Mouse (Mus musculus): ENCODE measurements around the gene Usp35. TPM values are rescaled to one million over a fixed set of nuclear protein-coding genes. Genes with fewer than 3 reads are reported as not detected.

Usp35 gene
- polyA plus RNA-seq, 1 experiment = 22.9 TPM

GRCm38 (mm10) chr7:97355068-97355841 is 23.4 kb upstream of the Usp35 start:
- Histone ChIP-seq H3K27me3 (ENCODE audit: control insufficient read depth, insufficient read depth, low read length) (no peaks in the 10 kb centered on the region), H3K4me1 (replicated peaks; ENCODE audit: control insufficient read depth, insufficient read depth, low read length) (no peaks in the 10 kb centered on the region), H3K27ac (ENCODE audit: control insufficient read depth, insufficient read depth, low read length) (peak overlapping the region; percentile 66), H3K36me3 (ENCODE audit: control insufficient read depth, insufficient read depth, low read length) (no peaks in the 10 kb centered on the region), H3K4me3 (ENCODE audit: control insufficient read depth, insufficient read depth, low read length) (no peak overlapping the region)
- no peak for TF ChIP-seq CTCF (IDR thresholded peaks at IDR 0.05; ENCODE audit: borderline replicate concordance, control insufficient read depth, extremely low read depth, insufficient read depth, low read length, poor library complexity)
- WGBS = 63% methylated on average over 13 of the region's 13 CpGs
- no peak for DNase-seq

DNA sequence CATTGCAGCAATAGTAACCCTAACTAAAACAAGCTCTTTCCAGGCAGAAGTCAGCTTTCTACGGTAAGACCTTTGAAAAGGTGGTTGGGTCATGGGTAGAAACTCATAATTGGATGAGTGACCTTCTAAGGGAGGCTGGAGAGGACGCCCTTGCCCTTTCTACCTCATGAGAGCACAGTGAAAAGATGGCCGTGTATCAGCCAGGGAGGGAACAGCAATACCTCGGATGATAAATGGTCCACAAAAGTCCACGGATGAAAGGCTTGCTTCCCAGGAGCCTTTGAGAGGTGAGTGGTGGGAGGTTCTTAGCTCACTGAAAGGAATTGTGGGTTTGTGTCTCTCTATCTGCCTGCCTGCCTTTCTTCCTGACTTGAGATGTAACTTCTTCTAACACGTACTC is 21.5 kb upstream of the Usp35 start:
- Histone ChIP-seq H3K36me3 (ENCODE audit: control insufficient read depth, insufficient read depth, low read length) (no peaks in the 10 kb centered on the region), H3K27ac (ENCODE audit: control insufficient read depth, insufficient read depth, low read length) (no peak overlapping the region), H3K27me3 (ENCODE audit: control insufficient read depth, insufficient read depth, low read length) (no peaks in the 10 kb centered on the region), H3K4me3 (ENCODE audit: control insufficient read depth, insufficient read depth, low read length) (no peak overlapping the region), H3K4me1 (replicated peaks; ENCODE audit: control insufficient read depth, insufficient read depth, low read length) (no peaks in the 10 kb centered on the region)
- no peak for TF ChIP-seq CTCF (IDR thresholded peaks at IDR 0.05; ENCODE audit: borderline replicate concordance, control insufficient read depth, extremely low read depth, insufficient read depth, low read length, poor library complexity)
- TF ChIP-seq POLR2A (IDR thresholded peaks at IDR 0.05; ENCODE audit: control insufficient read depth, extremely low read depth, insufficient read depth, low read length, poor library complexity) = no peak
- WGBS = 97% methylated on average over 6 of the region's 6 CpGs
- DNase-seq = no peak

- Histone ChIP-seq H3K4me3 (ENCODE audit: control insufficient read depth, insufficient read depth, low read length) (no peak overlapping the region), H3K27me3 (ENCODE audit: control insufficient read depth, insufficient read depth, low read length) (no peaks in the 10 kb centered on the region), H3K4me1 (replicated peaks; ENCODE audit: control insufficient read depth, insufficient read depth, low read length) (no peaks in the 10 kb centered on the region), H3K27ac (ENCODE audit: control insufficient read depth, insufficient read depth, low read length) (no peak overlapping the region), H3K36me3 (ENCODE audit: control insufficient read depth, insufficient read depth, low read length) (no peaks in the 10 kb centered on the region)
- 91% methylated on average over 11 of the region's 11 CpGs for WGBS
- TF ChIP-seq POLR2A (IDR thresholded peaks at IDR 0.05; ENCODE audit: control insufficient read depth, extremely low read depth, insufficient read depth, low read length, poor library complexity) (no peak), CTCF (IDR thresholded peaks at IDR 0.05; ENCODE audit: borderline replicate concordance, control insufficient read depth, extremely low read depth, insufficient read depth, low read length, poor library complexity) (no peak)
- no peak for DNase-seq
Measured at GRCm38 (mm10) chr7:97351792-97352513, 20.1 kb upstream of the Usp35 start.

DNA sequence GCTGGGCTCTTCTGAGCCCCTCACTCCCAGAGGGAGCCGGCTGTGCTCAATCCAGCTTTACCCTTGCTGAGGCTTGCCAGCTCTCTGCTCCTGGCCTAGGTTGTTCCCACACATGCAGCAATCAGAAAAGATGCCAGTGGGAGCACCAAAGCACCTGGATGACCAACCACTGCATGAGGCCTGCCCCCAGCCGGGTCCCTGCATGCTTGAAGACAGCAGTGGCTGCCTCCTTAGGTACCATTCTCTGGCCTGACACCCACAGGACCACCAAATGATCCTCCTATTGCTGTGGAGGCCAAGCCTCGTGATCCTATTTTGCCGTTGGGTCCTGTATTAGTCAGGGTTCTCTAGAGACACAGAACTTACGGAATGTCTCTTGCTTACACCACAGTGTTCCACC is 19.1 kb upstream of the Usp35 start:
- no peak overlapping the region for H3K4me3 ChIP-seq (ENCODE audit: control insufficient read depth, insufficient read depth, low read length)

GRCm38 (mm10) chr7:97349438-97349837 is 17.6 kb upstream of the Usp35 start:
- Histone ChIP-seq H3K27ac (ENCODE audit: control insufficient read depth, insufficient read depth, low read length) (no peak overlapping the region), H3K36me3 (ENCODE audit: control insufficient read depth, insufficient read depth, low read length) (no peaks in the 10 kb centered on the region), H3K4me3 (ENCODE audit: control insufficient read depth, insufficient read depth, low read length) (no peak overlapping the region), H3K27me3 (ENCODE audit: control insufficient read depth, insufficient read depth, low read length) (no peaks in the 10 kb centered on the region), H3K4me1 (replicated peaks; ENCODE audit: control insufficient read depth, insufficient read depth, low read length) (no peaks in the 10 kb centered on the region)
- no peak for DNase-seq
- 96% methylated on average over 6 of the region's 6 CpGs for WGBS
- no peak for TF ChIP-seq CTCF (IDR thresholded peaks at IDR 0.05; ENCODE audit: borderline replicate concordance, control insufficient read depth, extremely low read depth, insufficient read depth, low read length, poor library complexity)
- no peak for TF ChIP-seq POLR2A (IDR thresholded peaks at IDR 0.05; ENCODE audit: control insufficient read depth, extremely low read depth, insufficient read depth, low read length, poor library complexity)

More for the DNA sequence above, 19.1 kb upstream of the Usp35 start:
- DNase-seq = no peak
- Histone ChIP-seq H3K27me3 (ENCODE audit: control insufficient read depth, insufficient read depth, low read length) (no peaks in the 10 kb centered on the region), H3K4me1 (replicated peaks; ENCODE audit: control insufficient read depth, insufficient read depth, low read length) (no peaks in the 10 kb centered on the region), H3K27ac (ENCODE audit: control insufficient read depth, insufficient read depth, low read length) (no peak overlapping the region), H3K36me3 (ENCODE audit: control insufficient read depth, insufficient read depth, low read length) (no peaks in the 10 kb centered on the region)
- TF ChIP-seq POLR2A (IDR thresholded peaks at IDR 0.05; ENCODE audit: control insufficient read depth, extremely low read depth, insufficient read depth, low read length, poor library complexity) = no peak
- TF ChIP-seq CTCF (IDR thresholded peaks at IDR 0.05; ENCODE audit: borderline replicate concordance, control insufficient read depth, extremely low read depth, insufficient read depth, low read length, poor library complexity) = no peak
- over 99% methylated on average over 5 of the region's 5 CpGs for WGBS

GRCm38 (mm10) chr7:97348836-97349235 is 17.0 kb upstream of the Usp35 start:
- TF ChIP-seq POLR2A (IDR thresholded peaks at IDR 0.05; ENCODE audit: control insufficient read depth, extremely low read depth, insufficient read depth, low read length, poor library complexity) = no peak
- TF ChIP-seq CTCF (IDR thresholded peaks at IDR 0.05; ENCODE audit: borderline replicate concordance, control insufficient read depth, extremely low read depth, insufficient read depth, low read length, poor library complexity) = no peak
- Histone ChIP-seq H3K36me3 (ENCODE audit: control insufficient read depth, insufficient read depth, low read length) (no peaks in the 10 kb centered on the region), H3K27ac (ENCODE audit: control insufficient read depth, insufficient read depth, low read length) (no peak overlapping the region), H3K4me3 (ENCODE audit: control insufficient read depth, insufficient read depth, low read length) (no peak overlapping the region), H3K27me3 (ENCODE audit: control insufficient read depth, insufficient read depth, low read length) (no peaks in the 10 kb centered on the region), H3K4me1 (replicated peaks; ENCODE audit: control insufficient read depth, insufficient read depth, low read length) (no peaks in the 10 kb centered on the region)
- WGBS = 94% methylated on average over 5 of the region's 5 CpGs
- no peak for DNase-seq

Measured in thymus, adult 2 months (tissue).